Mouse (Mus musculus): ENCODE results near the gene Ap1b1. TPM values are rescaled to one million over a fixed set of nuclear protein-coding genes. Genes with fewer than 3 reads are reported as not detected.

Gene Ap1b1
- polyA plus RNA-seq (2015; fragmentation: Nextera tagmentation; extraction: Ambion mirVana): 77.1 and 95.0 TPM in 2 replicates

DNA sequence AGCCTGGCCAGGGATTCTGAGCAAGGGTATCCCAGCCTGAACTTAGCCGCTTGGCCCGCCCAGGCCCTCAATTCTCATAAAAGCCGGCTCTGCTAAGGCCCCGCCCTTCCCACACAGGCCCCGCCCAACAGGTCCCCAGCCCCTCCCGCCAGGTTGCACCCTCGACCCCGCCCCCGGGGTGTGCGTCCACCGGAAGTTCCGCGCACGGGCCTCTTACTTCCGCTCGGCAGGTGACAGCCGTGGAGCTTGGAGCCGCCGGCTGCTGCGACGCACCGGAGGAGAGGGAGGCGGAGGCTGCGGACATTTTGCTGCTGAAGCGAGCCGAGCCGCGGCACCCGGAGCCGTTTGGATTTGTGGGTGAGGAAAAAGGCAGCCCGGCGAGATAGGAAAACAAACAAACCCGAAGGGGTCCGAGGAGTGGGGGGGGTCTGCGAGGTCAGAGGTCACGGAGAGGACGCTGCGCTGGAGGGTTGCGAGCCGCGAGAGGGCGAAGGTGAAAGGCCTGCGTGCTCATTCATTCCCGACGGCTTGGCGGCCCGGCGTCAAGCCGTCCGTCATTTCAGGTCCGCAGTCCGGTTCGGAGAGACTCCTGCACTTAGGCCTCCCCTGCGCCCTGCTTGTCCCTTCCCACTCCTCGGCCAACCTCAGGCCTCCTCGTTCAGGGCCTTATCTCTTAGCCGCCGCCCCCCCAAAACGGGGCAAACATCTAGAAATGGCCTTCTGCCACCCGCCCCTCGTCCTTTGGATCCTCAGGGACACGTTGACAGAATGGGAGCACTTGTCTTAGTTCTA, at the start of gene Ap1b1:
Gene Ap1b1, plus strand, starts transcription at position 130 of the 792 bp plus-strand sequence.
- Histone ChIP-seq H3K4me1 (replicated peaks) (peaks cover 81% of the 10 kb centered on the region), H3K4me3 (replicated peaks) (peak within 1 kb of the TSS; percentile 82), H3K36me3 (peaks cover 32% of the 10 kb centered on the region), H3K4me2 (peak within 1 kb of the TSS; percentile 91), H3K27ac (peak within 1 kb of the TSS; percentile 87), H3K9me3 (replicated peaks) (no peaks in the 10 kb centered on the region), H3K9ac (peak within 1 kb of the TSS; percentile 90), H3K27me3 (no peaks in the 10 kb centered on the region)
- peak; percentile 94 for ATAC-seq (ENCODE audit: low read depth)
- DNase-seq: peak; percentile 91
- WGBS (ENCODE audit: insufficient replicate concordance): under 1% methylated on average over 62 of the region's 62 CpGs

DNA sequence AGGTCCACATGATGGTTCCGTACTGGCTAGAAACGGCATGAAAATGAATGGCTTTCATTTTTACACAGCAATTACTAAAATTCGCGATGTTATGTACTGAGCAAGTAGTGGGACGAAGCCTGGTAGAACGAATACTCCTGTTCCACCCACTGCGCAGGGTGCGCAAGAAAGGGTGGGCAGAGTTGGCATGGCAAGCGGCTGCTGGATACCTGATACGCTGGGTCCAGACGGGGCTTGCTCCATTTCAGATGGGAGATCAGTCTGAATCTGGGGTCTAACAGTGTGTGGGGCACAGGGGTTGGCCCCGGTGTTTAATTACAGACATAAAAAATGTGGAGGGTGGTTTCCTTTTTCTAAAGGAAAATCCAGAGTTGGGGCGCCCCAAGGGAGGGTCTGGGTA, 40.1 kb upstream of the Ap1b1 start:
- no peak for ATAC-seq (ENCODE audit: low read depth)
- Histone ChIP-seq H3K9me3 (replicated peaks) (no peaks in the 10 kb centered on the region), H3K4me1 (replicated peaks) (peaks cover 19% of the 10 kb centered on the region), H3K4me2 (peak overlapping the region; percentile 74), H3K27me3 (peaks cover 78% of the 10 kb centered on the region), H3K4me3 (replicated peaks) (peak overlapping the region; percentile 55), H3K27ac (no peak overlapping the region), H3K36me3 (no peaks in the 10 kb centered on the region), H3K9ac (no peak overlapping the region)
- no peak for DNase-seq
- WGBS (ENCODE audit: insufficient replicate concordance): 40% methylated on average over 12 of the region's 13 CpGs

- H3K36me3 ChIP-seq: no peaks in the 10 kb centered on the region
- H3K27ac ChIP-seq: no peak overlapping the region
- peak overlapping the region; percentile 55 for H3K4me3 ChIP-seq (replicated peaks)
- peaks cover 19% of the 10 kb centered on the region for H3K4me1 ChIP-seq (replicated peaks)
- H3K9me3 ChIP-seq (replicated peaks): no peaks in the 10 kb centered on the region
- no peak overlapping the region for H3K9ac ChIP-seq
- ATAC-seq (ENCODE audit: low read depth) (peak; percentile 64), DNase-seq (no peak)
- H3K27me3 ChIP-seq: peaks cover 84% of the 10 kb centered on the region
- H3K4me2 ChIP-seq: peak overlapping the region; percentile 74
- WGBS (ENCODE audit: insufficient replicate concordance): under 1% methylated on average over 120 of the region's 120 CpGs
These were observed 39.4 kb upstream of the Ap1b1 start for GRCm38 (mm10) chr11:4946947-4947812.

- DNase-seq: no peak
- peaks cover 90% of the 10 kb centered on the region for H3K27me3 ChIP-seq
- no peak within 1 kb of the TSS for H3K9ac ChIP-seq
- H3K27ac ChIP-seq: no peak within 1 kb of the TSS
- H3K4me2 ChIP-seq: peak within 1 kb of the TSS; percentile 74
- no peaks in the 10 kb centered on the region for H3K9me3 ChIP-seq (replicated peaks)
- no peak for ATAC-seq (ENCODE audit: low read depth)
- 2% methylated on average over 41 of the region's 41 CpGs for WGBS (ENCODE audit: insufficient replicate concordance)
- H3K36me3 ChIP-seq: no peaks in the 10 kb centered on the region
- peak within 1 kb of the TSS; percentile 55 for H3K4me3 ChIP-seq (replicated peaks)
- H3K4me1 ChIP-seq (replicated peaks): peaks cover 19% of the 10 kb centered on the region
These were observed 38.8 kb upstream of the Ap1b1 start, which contains the start of gene Nefh for GRCm38 (mm10) chr11:4947813-4948174. TSS of gene Nefh (minus strand) at chr11:4948064.

GRCm38 (mm10) chr11:4948792-4949191, 37.8 kb upstream of the Ap1b1 start:
- H3K9ac ChIP-seq: no peak overlapping the region
- H3K9me3 ChIP-seq (replicated peaks): no peaks in the 10 kb centered on the region
- WGBS (ENCODE audit: insufficient replicate concordance): 35% methylated on average over 8 of the region's 8 CpGs
- H3K4me1 ChIP-seq (replicated peaks): peaks cover 22% of the 10 kb centered on the region
- H3K27ac ChIP-seq: no peak overlapping the region
- ATAC-seq (ENCODE audit: low read depth) (no peak), DNase-seq (no peak)
- no peak overlapping the region for H3K4me3 ChIP-seq (replicated peaks)
- no peak overlapping the region for H3K4me2 ChIP-seq
- H3K27me3 ChIP-seq: peaks cover 98% of the 10 kb centered on the region
- H3K36me3 ChIP-seq: no peaks in the 10 kb centered on the region

DNA sequence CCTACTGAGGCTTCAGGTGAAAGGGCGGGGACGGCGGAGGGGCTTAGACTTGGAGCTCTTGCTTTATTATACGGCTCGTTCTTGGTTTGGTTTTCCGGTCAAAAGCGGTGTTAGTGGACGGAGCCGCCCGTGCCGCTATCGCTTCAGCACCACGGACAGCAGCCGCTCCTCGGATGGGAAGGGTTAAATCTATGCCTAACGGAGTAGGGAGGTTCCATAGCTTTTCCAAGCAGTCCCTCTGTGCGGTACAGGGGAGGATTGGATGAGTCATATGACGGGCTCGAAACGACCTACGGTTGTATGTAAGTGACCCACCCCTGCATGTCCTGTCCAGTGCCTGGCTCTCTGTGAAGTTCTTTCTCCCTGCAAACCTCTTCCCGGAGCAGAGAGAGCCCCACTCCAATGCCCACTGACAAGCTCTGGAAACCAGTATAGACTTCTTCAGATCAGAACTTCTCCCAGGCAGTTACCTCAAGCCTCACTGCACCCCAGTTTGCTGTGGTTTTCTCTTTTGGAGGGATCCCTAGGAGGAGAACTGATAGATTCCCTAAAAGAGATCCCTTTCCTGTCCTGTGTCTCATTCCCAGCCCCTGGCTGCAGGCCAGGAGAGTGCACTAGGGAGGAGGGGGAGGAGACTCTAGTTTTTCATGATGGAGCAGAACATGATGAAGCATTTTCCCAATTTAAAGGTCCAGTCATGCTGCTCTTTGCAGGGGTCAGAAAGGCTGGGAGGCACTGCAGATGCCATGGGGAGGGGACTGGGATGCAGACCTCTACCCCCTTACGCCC, 37.2 kb upstream of the Ap1b1 start:
- Histone ChIP-seq H3K9ac (no peak overlapping the region), H3K9me3 (replicated peaks) (no peaks in the 10 kb centered on the region), H3K4me2 (no peak overlapping the region), H3K36me3 (no peaks in the 10 kb centered on the region), H3K27me3 (peaks cover 98% of the 10 kb centered on the region), H3K4me1 (replicated peaks) (peaks cover 27% of the 10 kb centered on the region), H3K27ac (no peak overlapping the region), H3K4me3 (replicated peaks) (no peak overlapping the region)
- DNase-seq (peak; percentile 31), ATAC-seq (ENCODE audit: low read depth) (no peak)
- WGBS (ENCODE audit: insufficient replicate concordance): 7% methylated on average over 23 of the region's 23 CpGs

GRCm38 (mm10) chr11:4953401-4953800, 33.2 kb upstream of the Ap1b1 start:
- ATAC-seq (ENCODE audit: low read depth) (no peak), DNase-seq (no peak)
- no peaks in the 10 kb centered on the region for H3K9me3 ChIP-seq (replicated peaks)
- H3K27me3 ChIP-seq: peaks cover 85% of the 10 kb centered on the region
- H3K27ac ChIP-seq: no peak overlapping the region
- no peak overlapping the region for H3K9ac ChIP-seq
- no peaks in the 10 kb centered on the region for H3K36me3 ChIP-seq
- H3K4me3 ChIP-seq (replicated peaks): no peak overlapping the region
- no peak overlapping the region for H3K4me2 ChIP-seq
- 4% methylated on average over 6 of the region's 6 CpGs for WGBS (ENCODE audit: insufficient replicate concordance)
- H3K4me1 ChIP-seq (replicated peaks): peaks cover 8% of the 10 kb centered on the region

DNA sequence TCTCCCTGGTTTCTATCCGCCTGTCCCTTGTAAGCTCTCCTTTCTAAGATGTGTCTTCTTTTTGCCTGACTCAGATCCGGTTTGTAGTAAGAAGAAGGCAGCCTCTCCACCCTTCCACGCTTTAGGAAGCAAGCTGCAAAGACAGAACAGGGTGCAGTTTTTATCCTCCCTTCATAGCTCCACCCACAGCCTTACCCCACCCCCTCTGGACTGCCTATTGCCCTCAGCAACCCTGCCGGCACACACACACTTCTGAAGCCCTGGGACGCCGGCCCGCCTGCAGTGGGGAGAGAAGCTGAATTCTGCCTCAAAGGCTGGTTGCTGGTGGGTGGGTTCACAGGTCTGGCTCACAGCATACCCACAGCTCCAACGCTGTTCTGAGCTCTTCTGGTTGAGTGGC, 32.7 kb upstream of the Ap1b1 start:
- Histone ChIP-seq H3K4me3 (replicated peaks) (no peak overlapping the region), H3K9ac (no peak overlapping the region), H3K36me3 (no peaks in the 10 kb centered on the region), H3K4me1 (replicated peaks) (peaks cover 8% of the 10 kb centered on the region), H3K27ac (no peak overlapping the region), H3K27me3 (peaks cover 80% of the 10 kb centered on the region), H3K4me2 (no peak overlapping the region), H3K9me3 (replicated peaks) (no peaks in the 10 kb centered on the region)
- DNase-seq: no peak
- 6% methylated on average over 8 of the region's 8 CpGs for WGBS (ENCODE audit: insufficient replicate concordance)
- no peak for ATAC-seq (ENCODE audit: low read depth)

DNA sequence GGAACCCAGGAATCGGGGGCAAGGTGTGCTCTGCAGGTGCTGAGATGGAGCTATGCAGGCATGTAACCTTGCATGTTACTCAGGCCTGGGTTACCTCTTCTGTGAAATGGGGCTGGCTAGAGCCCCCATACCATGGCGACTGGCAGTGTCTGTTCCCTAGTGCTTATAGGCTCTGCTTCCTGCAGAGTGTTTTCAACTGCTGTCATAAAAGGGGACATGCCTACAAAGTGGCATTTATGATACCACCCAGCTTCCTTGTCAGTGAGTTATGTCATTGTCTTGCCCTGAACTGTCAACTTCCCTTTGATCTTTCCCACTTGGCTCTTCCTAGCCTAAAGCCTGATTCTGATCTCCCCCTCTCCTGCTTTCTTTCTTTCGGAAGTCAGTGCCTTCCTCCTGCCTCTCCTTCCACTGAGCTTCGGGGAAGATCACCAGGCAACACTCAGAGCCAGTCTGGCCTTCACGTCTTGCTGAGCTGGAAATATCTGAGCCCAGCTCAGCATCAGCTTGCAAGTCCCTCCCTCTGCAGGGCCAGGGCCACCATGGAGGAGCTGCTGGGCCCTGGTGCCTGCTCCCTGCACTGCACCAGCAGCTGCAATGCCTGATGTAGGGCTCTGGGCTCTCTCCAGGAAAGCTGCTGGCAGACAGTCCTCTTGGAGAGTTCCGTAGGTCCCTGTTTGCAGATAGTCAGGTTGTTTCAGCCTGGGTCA, 23.4 kb upstream of the Ap1b1 start:
- 49% methylated on average over 6 of the region's 6 CpGs for WGBS (ENCODE audit: insufficient replicate concordance)
- Histone ChIP-seq H3K9me3 (replicated peaks) (no peaks in the 10 kb centered on the region), H3K27me3 (no peaks in the 10 kb centered on the region), H3K4me3 (replicated peaks) (no peak overlapping the region), H3K36me3 (no peaks in the 10 kb centered on the region), H3K4me2 (no peak overlapping the region), H3K4me1 (replicated peaks) (peaks cover 25% of the 10 kb centered on the region), H3K9ac (no peak overlapping the region), H3K27ac (no peak overlapping the region)
- no peak for DNase-seq
- no peak for ATAC-seq (ENCODE audit: low read depth)

- Histone ChIP-seq H3K9ac (no peak overlapping the region; the same call in 1 of the 2 replicates), H3K27me3 (no peaks in the 10 kb centered on the region), H3K4me2 (peak overlapping the region; percentile 48; the same call in 1 of the 2 replicates), H3K4me3 (replicated peaks) (no peak overlapping the region), H3K9me3 (replicated peaks) (no peaks in the 10 kb centered on the region), H3K4me1 (replicated peaks) (peaks cover 44% of the 10 kb centered on the region), H3K27ac (peak overlapping the region; percentile 77), H3K36me3 (no peaks in the 10 kb centered on the region)
- WGBS (ENCODE audit: insufficient replicate concordance): 58% methylated on average over 2 of the region's 2 CpGs
- DNase-seq: no peak
- ATAC-seq (ENCODE audit: low read depth): no peak
These were observed 20.3 kb upstream of the Ap1b1 start for GRCm38 (mm10) chr11:4966325-4966724.

Measured in liver, embryonic 13.5 days (tissue).